Mouse (Mus musculus) erythroblast, embryonic 14.5 days (primary cell): Measurements from ENCODE around the gene Nek6. TPM values are rescaled to one million over a fixed set of nuclear protein-coding genes. Genes with fewer than 3 reads are reported as not detected.

Experiments
- H3K27me3 ChIP-seq: 2 replicates; pipeline ENCODE4 v1.6.1; 2012; ENCODE audit warnings: inconsistent platforms; ENCODE audit not compliant: control insufficient read depth
- H3K36me3 ChIP-seq: 2 replicates; pipeline ENCODE4 v1.6.1; 2012; ENCODE audit warnings: mild to moderate bottlenecking, inconsistent platforms; ENCODE audit not compliant: control insufficient read depth
- H3K4me1 ChIP-seq: 2 replicates; pipeline ENCODE4 v1.6.1; 2012; ENCODE audit warnings: inconsistent platforms; ENCODE audit not compliant: control insufficient read depth
- H3K4me3 ChIP-seq: replicated peaks from 2 replicates; pipeline ENCODE3; 2012; ENCODE audit warnings: moderate library complexity, mild to moderate bottlenecking, inconsistent platforms
- H3K9me3 ChIP-seq: 2 replicates; pipeline ENCODE4 v1.6.1; 2012; ENCODE audit warnings: low read length, inconsistent platforms, mixed read lengths; ENCODE audit not compliant: control insufficient read depth
- GATA1 ChIP-seq: IDR thresholded peaks from 2 replicates; pipeline ENCODE4 v1.6.1; 2012; ENCODE audit warnings: low read length, inconsistent platforms, mixed read lengths
- TAL1 ChIP-seq: IDR thresholded peaks from 3 replicates; pipeline ENCODE4 v1.6.1; 2012; ENCODE audit warnings: low read length, inconsistent platforms, mixed read lengths
- polyA plus RNA-seq: library from polyadenylated mRNA; stranded (reverse); fragments of >175 nt; gene quantifications from 2 replicates; pipeline ENCODE4 v1.2.3, GENCODE M21; 2012

The Nek6 gene
- polyA plus RNA-seq, 1 experiment: 0.21 TPM

- Histone ChIP-seq H3K36me3 (no peaks in the 10 kb centered on the region), H3K27me3 (peaks cover 24% of the 10 kb centered on the region), H3K4me1 (peaks cover 15% of the 10 kb centered on the region), H3K9me3 (no peaks in the 10 kb centered on the region), H3K4me3 (no peak overlapping the region)
- no peak for TF ChIP-seq TAL1
- no peak for TF ChIP-seq GATA1
Measured at GRCm38 (mm10) chr2:38502747-38503146, 8.7 kb upstream of the Nek6 start.

DNA sequence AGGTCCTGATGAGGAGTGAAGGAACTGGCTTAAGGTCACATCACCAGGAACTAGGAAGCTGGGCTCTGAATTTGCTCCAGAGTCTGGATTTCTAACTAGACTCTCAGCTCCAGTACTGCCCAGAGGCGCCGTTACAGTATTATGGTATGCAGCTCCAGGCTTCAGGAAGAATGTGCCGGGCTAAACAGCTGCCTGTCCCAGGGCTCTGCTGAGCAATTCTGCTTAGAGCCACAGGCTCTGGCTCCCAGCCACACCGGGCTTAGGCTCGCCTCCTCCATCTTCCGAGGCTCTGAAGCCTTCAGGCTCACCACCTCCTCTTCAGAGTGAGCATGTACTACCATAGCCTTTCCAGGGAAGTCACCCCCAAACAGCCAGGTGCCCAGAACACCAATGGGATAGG lies 7.1 kb upstream of the Nek6 start:
- Histone ChIP-seq H3K4me1 (peaks cover 19% of the 10 kb centered on the region), H3K27me3 (peaks cover 34% of the 10 kb centered on the region), H3K4me3 (no peak overlapping the region), H3K9me3 (no peaks in the 10 kb centered on the region), H3K36me3 (no peaks in the 10 kb centered on the region)
- TF ChIP-seq TAL1: no peak

DNA sequence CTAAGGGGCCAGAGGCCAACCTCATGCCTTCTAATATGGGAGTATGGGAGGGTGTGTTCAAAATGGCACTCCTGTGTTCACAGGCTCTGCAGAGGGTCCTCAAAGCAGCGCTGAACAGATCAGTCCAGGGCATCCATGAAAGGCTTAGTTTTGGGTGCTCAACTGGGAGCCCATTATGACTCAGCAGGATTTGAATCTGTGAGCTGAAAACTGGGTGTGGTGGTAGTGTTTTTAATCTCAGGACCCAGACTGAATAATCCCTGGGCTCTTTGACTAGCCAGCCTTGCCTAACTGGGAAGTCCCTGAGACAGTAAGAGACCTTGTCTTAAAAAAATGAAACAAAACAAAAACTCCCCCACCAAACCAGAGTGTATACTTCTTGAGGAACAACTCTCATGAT lies 4.3 kb upstream of the Nek6 start:
- Histone ChIP-seq H3K4me1 (peaks cover 28% of the 10 kb centered on the region), H3K36me3 (no peaks in the 10 kb centered on the region), H3K9me3 (no peaks in the 10 kb centered on the region), H3K27me3 (peaks cover 57% of the 10 kb centered on the region), H3K4me3 (no peak overlapping the region)
- TF ChIP-seq TAL1: no peak

DNA sequence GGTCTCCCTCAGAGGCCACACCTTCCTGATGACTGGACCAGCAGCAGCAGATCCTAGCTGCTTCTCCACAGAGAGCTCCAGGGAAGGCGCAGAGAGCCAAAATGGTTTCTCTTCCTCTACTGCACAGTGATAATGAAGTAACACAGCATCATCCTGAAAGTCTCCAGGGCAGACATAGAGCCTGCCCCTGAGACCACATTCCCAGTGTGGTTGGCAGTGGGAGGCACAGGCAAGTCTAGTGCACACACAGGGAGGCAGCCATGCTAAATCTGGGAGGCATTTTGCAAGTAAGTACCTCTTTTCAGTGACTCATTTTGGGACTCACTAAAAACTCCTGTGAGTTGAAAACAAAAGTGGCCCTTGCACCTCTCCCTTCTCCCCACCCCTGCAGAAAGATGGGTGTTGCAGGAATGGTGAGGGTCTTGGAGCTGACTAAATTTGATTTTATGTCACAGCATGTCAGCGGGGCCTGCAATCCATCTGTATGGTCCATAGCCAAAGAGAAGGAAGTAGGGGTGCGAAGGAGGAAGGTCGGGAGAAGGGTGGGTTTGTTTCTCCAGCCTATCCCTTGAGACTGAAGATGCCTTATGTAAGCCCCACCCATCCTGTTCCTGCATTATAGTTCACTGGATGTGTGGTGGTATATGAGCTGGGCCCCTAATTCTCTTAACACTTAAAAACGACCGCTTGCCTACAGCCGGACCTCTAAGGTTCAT lies 2.3 kb upstream of the Nek6 start:
- Histone ChIP-seq H3K36me3 (no peaks in the 10 kb centered on the region), H3K4me1 (peaks cover 32% of the 10 kb centered on the region), H3K27me3 (peaks cover 75% of the 10 kb centered on the region), H3K4me3 (no peak overlapping the region), H3K9me3 (no peaks in the 10 kb centered on the region)
- TF ChIP-seq TAL1 (no peak), GATA1 (no peak)

- Histone ChIP-seq H3K9me3 (no peaks in the 10 kb centered on the region), H3K4me3 (no peak overlapping the region), H3K4me1 (peaks cover 34% of the 10 kb centered on the region), H3K36me3 (no peaks in the 10 kb centered on the region), H3K27me3 (peaks cover 74% of the 10 kb centered on the region)
- TF ChIP-seq TAL1 (no peak), GATA1 (no peak)
Measured at GRCm38 (mm10) chr2:38510120-38510519, 1.3 kb upstream of the Nek6 start.

DNA sequence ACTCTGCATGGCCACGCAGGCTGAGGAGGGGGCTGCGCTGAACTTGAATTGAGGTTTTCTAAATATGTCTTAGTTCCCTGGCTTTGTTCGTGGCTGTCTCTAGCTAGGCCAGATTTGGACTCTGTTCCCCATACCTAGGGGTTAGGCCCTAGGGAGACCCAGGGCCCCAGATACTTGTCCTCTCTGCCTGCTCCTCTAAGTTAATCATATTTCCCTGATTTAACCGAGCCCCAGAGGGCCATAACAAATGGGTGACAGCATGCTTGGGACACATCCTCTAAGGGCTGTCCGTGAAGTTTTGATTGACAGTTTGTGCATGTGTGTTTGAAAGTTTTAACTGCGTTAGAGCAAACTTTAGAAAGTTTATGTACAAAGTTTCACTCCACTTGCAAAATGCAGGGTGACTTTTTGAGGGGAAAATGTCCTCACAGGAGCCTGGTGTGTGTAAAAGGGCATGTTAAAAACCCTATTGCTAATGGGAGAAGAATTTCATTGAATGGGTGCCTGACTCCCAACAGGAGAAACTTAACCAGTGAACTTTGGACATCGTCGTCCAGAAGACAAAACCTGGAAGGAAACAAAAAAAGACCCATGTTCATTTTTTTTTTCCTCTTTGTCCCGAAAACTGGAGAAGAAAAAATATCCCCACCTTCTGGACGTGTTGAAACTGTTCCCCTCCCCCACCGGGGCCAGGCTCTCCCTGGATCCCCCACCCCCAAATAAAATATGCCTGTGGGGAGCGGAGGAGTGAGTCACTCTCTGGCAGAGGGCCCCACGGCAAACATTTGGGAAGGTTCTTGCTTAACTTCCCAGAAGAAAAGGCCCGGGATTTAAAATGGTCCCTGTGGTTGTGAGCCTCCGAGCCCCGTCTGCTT lies 1.1 kb downstream of the Nek6 start:
- Histone ChIP-seq H3K4me1 (peaks cover 21% of the 10 kb centered on the region), H3K4me3 (peak overlapping the region; percentile 67), H3K9me3 (no peaks in the 10 kb centered on the region), H3K36me3 (no peaks in the 10 kb centered on the region), H3K27me3 (peaks cover 61% of the 10 kb centered on the region)
- TF ChIP-seq TAL1: no peak
- TF ChIP-seq GATA1: no peak

GRCm38 (mm10) chr2:38513183-38513529 lies 1.7 kb downstream of the Nek6 start:
- Histone ChIP-seq H3K36me3 (no peaks in the 10 kb centered on the region), H3K9me3 (no peaks in the 10 kb centered on the region), H3K4me1 (peaks cover 15% of the 10 kb centered on the region), H3K4me3 (no peak overlapping the region), H3K27me3 (peaks cover 61% of the 10 kb centered on the region)
- TF ChIP-seq TAL1 (no peak), GATA1 (no peak)

DNA sequence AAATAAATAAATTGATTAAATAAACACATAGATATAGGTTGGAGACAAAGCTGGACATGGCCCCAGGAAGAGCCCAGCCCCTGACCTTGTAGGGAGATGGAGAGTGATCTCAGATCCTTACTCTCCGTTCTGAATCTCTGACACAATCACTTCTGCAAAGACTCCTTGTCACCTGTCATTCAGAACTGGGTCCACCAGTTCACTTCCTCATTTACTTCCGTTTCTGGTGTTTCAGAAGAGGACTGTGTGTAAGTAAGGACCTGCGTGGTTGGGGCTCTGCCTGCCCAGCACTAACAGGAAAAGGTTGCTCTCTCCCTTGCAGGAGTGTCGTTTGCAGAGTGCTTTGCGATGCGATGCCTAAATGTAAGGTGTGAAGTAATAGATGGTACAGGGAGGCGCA lies 3.0 kb downstream of the Nek6 start:
- Histone ChIP-seq H3K4me1 (peaks cover 17% of the 10 kb centered on the region), H3K36me3 (no peaks in the 10 kb centered on the region), H3K27me3 (peaks cover 50% of the 10 kb centered on the region), H3K4me3 (no peak overlapping the region), H3K9me3 (no peaks in the 10 kb centered on the region)
- TF ChIP-seq GATA1 (no peak), TAL1 (no peak)

GRCm38 (mm10) chr2:38515446-38515845 lies 4.0 kb downstream of the Nek6 start:
- Histone ChIP-seq H3K4me3 (no peak overlapping the region), H3K36me3 (no peaks in the 10 kb centered on the region), H3K4me1 (peaks cover 17% of the 10 kb centered on the region), H3K27me3 (peaks cover 42% of the 10 kb centered on the region), H3K9me3 (no peaks in the 10 kb centered on the region)
- no peak for TF ChIP-seq TAL1
